Mouse (Mus musculus): ENCODE data around the gene Ifitm6.
"Not testable (repeated sequence)": the region's sequence is repeated elsewhere in the genome, so short reads cannot be mapped to it uniquely, and the experiment has no call there.

Ifitm6 gene

GRCm38 (mm10) chr7:141017824-141018223 is at the start of gene Ifitm6:
TSS of gene Ifitm6 (minus strand) at chr7:141017924.
- DNase-seq = not testable (repeated sequence)

- no peak for DNase-seq
Measured at GRCm38 (mm10) chr7:141064576-141064975, 46.9 kb upstream of the Ifitm6 start.

GRCm38 (mm10) chr7:141064175-141064574 is 46.5 kb upstream of the Ifitm6 start:
- DNase-seq = peak; percentile 49

- no peak for DNase-seq
Measured at GRCm38 (mm10) chr7:141063353-141063752, 45.6 kb upstream of the Ifitm6 start.

- DNase-seq = no peak
Measured at GRCm38 (mm10) chr7:141062525-141062924, 44.8 kb upstream of the Ifitm6 start.

GRCm38 (mm10) chr7:141061269-141061692 is 43.6 kb upstream of the Ifitm6 start:
- no peak for DNase-seq

- DNase-seq = peak; percentile 58
Measured at GRCm38 (mm10) chr7:141060426-141061242, 42.9 kb upstream of the Ifitm6 start, which contains the start of gene B4galnt4. TSS of gene B4galnt4 (plus strand) at chr7:141061104.

GRCm38 (mm10) chr7:141059929-141060328 is 42.2 kb upstream of the Ifitm6 start:
- DNase-seq = no peak

GRCm38 (mm10) chr7:141058601-141059341 is 41.0 kb upstream of the Ifitm6 start:
- no peak for DNase-seq

- no peak for DNase-seq
Measured at GRCm38 (mm10) chr7:141057541-141057940, 39.8 kb upstream of the Ifitm6 start.

- DNase-seq = no peak
Measured at GRCm38 (mm10) chr7:141056976-141057375, 39.3 kb upstream of the Ifitm6 start.

- DNase-seq = no peak
Measured at GRCm38 (mm10) chr7:141055785-141056184, 38.1 kb upstream of the Ifitm6 start.

GRCm38 (mm10) chr7:141052421-141052820 is 34.7 kb upstream of the Ifitm6 start:
- DNase-seq = no peak

- no peak for DNase-seq
Measured at GRCm38 (mm10) chr7:141052016-141052415, 34.3 kb upstream of the Ifitm6 start.

GRCm38 (mm10) chr7:141051060-141051685 is 33.4 kb upstream of the Ifitm6 start:
- DNase-seq = no peak

GRCm38 (mm10) chr7:141049326-141049725 is 31.6 kb upstream of the Ifitm6 start:
- DNase-seq = no peak

GRCm38 (mm10) chr7:141048226-141049218 is 30.8 kb upstream of the Ifitm6 start:
- DNase-seq = peak; percentile 96

- DNase-seq = peak; percentile 96
Measured at GRCm38 (mm10) chr7:141047581-141048225, 30.0 kb upstream of the Ifitm6 start.

- peak; percentile 59 for DNase-seq
Measured at GRCm38 (mm10) chr7:141046931-141047580, 29.3 kb upstream of the Ifitm6 start.

- no peak for DNase-seq
Measured at GRCm38 (mm10) chr7:141042539-141042938, 24.8 kb upstream of the Ifitm6 start.

- peak; percentile 95 for DNase-seq
Measured at GRCm38 (mm10) chr7:141041661-141042060, 23.9 kb upstream of the Ifitm6 start.

All from lung, postnatal 10 days (tissue).